Mouse (Mus musculus) intestine, postnatal 0 days (tissue): ENCODE results near the gene Col20a1. TPM values are rescaled to one million over a fixed set of nuclear protein-coding genes. Genes with fewer than 3 reads are reported as not detected.
A peak's percentile ranks its signal among the peaks of the same experiment; 100 is the strongest.

Experiments used
- ATAC-seq: fragments of 200-750 bp; cut with Nextera tagmentation; 2 replicates; pipeline ENCODE4 v1.8.0; 2017; ENCODE audit warnings: mild to moderate bottlenecking, moderate TSS enrichment, moderate library complexity
- H3K27ac ChIP-seq: fragments of 300-500 bp; sonication (generic); 2 replicates; pipeline ENCODE4 v1.5.1; 2014; ENCODE audit warnings: mild to moderate bottlenecking, low read depth, low read length, moderate library complexity
- H3K27me3 ChIP-seq: fragments of 300-500 bp; sonication (generic); replicated peaks from 2 replicates; pipeline ENCODE4 v1.6.1; 2014; ENCODE audit warnings: low read length, mixed read lengths; ENCODE audit not compliant: control insufficient read depth, insufficient read depth
- H3K36me3 ChIP-seq: fragments of 300-500 bp; sonication (generic); 2 replicates; pipeline ENCODE4 v1.6.1; 2014; ENCODE audit warnings: mild to moderate bottlenecking, moderate library complexity; ENCODE audit not compliant: control insufficient read depth, insufficient read depth
- H3K4me1 ChIP-seq: fragments of 300-500 bp; sonication (generic); replicated peaks from 2 replicates; pipeline ENCODE4 v1.6.1; 2014; ENCODE audit warnings: antibody characterized with exemption, low read length, mixed read lengths; ENCODE audit not compliant: control insufficient read depth, insufficient read depth
- H3K4me2 ChIP-seq: fragments of 300-500 bp; sonication (generic); replicated peaks from 2 replicates; pipeline ENCODE4 v1.6.1; 2014; ENCODE audit warnings: low read depth, mild to moderate bottlenecking, moderate library complexity
- H3K4me3 ChIP-seq: fragments of 300-500 bp; sonication (generic); 2 replicates; pipeline ENCODE4 v1.5.1; 2014; ENCODE audit warnings: low read depth, low read length
- H3K9ac ChIP-seq: fragments of 300-500 bp; sonication (generic); 2 replicates; pipeline ENCODE4 v1.6.1; 2014; ENCODE audit warnings: mild to moderate bottlenecking, low read depth, low read length
- H3K9me3 ChIP-seq: fragments of 300-500 bp; sonication (generic); 2 replicates; pipeline ENCODE4 v1.6.1; 2016; ENCODE audit warnings: mixed run types; ENCODE audit not compliant: control insufficient read depth
- CTCF ChIP-seq: sonication (generic); IDR thresholded peaks from 2 replicates; pipeline ENCODE4 v1.5.1; 2016; ENCODE audit warnings: low read depth, mild to moderate bottlenecking, control low read depth, antibody characterized with exemption, moderate library complexity
- WGBS: fragments of 180-500 bp; shearing (Covaris S2); extraction: QIAGEN DNeasy Blood & Tissue Kit; methylation state at CpG from one replicate; pipeline ENCODE4 v1.1.7; 2014; 5-methylcytosine and 5-hydroxymethylcytosine counted together
- polyA plus RNA-seq: library from polyadenylated mRNA; unstranded; fragments of >200 nt; fragmentation: Nextera tagmentation; extraction: Ambion mirVana; gene quantifications from 2 replicates; pipeline ENCODE4 v1.2.1, GENCODE M21; 2015

The Col20a1 gene
- polyA plus RNA-seq, 1 experiment from 2014 or later, result 0.80 TPM

GRCm38 (mm10) chr2:180954061-180955047, 32.0 kb upstream of the Col20a1 start, which contains the start of gene Nkain4:
Nkain4 (minus strand) TSS chr2:180954699.
- peak within 1 kb of the TSS; percentile 54 for H3K4me3 ChIP-seq
- H3K4me1 ChIP-seq, result no peaks in the 10 kb centered on the region
- under 1% methylated on average over 52 of the region's 52 CpGs for WGBS
- H3K9ac ChIP-seq, result peak within 1 kb of the TSS; percentile 37
- H3K27me3 ChIP-seq, result 0 out of 2 replicates have a peak, but pooled peaks cover 7% of the 10 kb centered on the region
- TF ChIP-seq CTCF, result peak; percentile 65
- no peaks in the 10 kb centered on the region for H3K9me3 ChIP-seq
- peak; percentile 55 for ATAC-seq
- H3K36me3 ChIP-seq, result no peaks in the 10 kb centered on the region
- H3K4me2 ChIP-seq, result peak within 1 kb of the TSS; percentile 94
- peak within 1 kb of the TSS; percentile 15; the same call in 1 of the 2 replicates for H3K27ac ChIP-seq

DNA sequence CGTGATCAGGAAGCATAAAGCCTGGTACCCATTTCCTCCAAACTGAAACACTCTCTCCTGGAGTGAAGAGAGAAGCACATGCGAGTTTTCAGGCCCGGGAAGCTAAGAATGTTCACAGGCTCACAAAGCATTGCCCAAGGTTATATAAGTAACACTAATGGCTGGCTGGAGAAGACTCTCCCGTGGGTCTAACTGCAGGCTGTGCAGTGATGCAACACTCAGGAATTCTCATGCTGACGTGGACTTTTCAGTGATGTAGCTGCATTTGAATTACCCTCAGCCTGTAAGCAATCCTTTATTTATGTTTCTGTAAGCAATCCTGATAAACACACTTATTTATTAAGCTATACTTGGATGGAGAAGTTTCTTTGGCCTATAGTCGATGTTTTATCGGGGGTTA, 26.7 kb upstream of the Col20a1 start:
- no peak for ATAC-seq
- no peak overlapping the region for H3K9ac ChIP-seq
- no peaks in the 10 kb centered on the region for H3K9me3 ChIP-seq
- WGBS, result 58% methylated on average over 7 of the region's 7 CpGs
- H3K27ac ChIP-seq, result no peak overlapping the region
- H3K4me1 ChIP-seq, result 0 out of 2 replicates have a peak, but pooled peaks cover 15% of the 10 kb centered on the region
- no peaks in the 10 kb centered on the region for H3K36me3 ChIP-seq
- no peak for TF ChIP-seq CTCF
- H3K4me2 ChIP-seq, result no peak overlapping the region
- no peaks in the 10 kb centered on the region for H3K27me3 ChIP-seq
- no peak overlapping the region for H3K4me3 ChIP-seq

GRCm38 (mm10) chr2:180960187-180960586, 26.1 kb upstream of the Col20a1 start:
- Histone ChIP-seq H3K9ac (no peak overlapping the region), H3K36me3 (no peaks in the 10 kb centered on the region), H3K4me2 (no peak overlapping the region), H3K27me3 (no peaks in the 10 kb centered on the region), H3K4me3 (no peak overlapping the region), H3K27ac (no peak overlapping the region), H3K4me1 (0 out of 2 replicates have a peak, but pooled peaks cover 15% of the 10 kb centered on the region), H3K9me3 (no peaks in the 10 kb centered on the region)
- WGBS, result 65% methylated on average over 3 of the region's 3 CpGs
- TF ChIP-seq CTCF, result no peak
- ATAC-seq, result no peak

DNA sequence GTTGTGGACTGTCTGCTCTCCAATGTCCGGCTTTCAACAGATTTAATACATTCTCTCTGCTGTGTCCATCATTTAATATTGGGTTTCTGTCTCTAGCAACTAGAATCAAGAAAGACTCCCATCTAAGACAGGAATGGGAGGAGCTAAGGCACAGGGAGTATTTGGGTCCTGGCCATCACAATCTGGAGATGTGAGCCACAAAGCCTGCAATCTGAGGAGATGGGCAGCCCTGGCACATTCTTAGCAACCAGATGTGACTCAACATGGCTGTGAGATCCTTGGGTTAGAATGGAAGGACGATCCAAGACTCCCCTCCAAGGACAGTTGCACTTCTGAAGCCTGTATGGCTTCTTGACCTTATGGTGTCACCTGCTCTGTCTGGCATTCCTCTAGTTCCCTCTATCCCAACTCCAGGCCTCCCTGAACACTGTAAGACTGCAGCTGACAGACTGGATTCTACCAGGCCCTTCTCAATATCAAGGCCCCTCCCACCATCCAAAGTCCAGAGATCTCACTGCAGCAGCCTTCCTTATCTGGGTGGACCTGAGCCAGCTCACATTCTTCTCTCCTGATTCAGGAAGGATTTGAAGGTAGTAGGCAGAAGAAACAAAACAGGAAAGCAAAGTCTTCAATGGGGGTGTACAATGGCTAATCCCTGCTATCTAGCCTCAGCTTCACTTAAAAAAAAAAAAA, 23.6 kb upstream of the Col20a1 start:
- Histone ChIP-seq H3K27ac (peak overlapping the region; percentile 79), H3K9me3 (no peaks in the 10 kb centered on the region), H3K27me3 (no peaks in the 10 kb centered on the region), H3K4me2 (0 out of 2 replicates have a peak overlapping the region, but pooled peaks have one; percentile 30), H3K9ac (no peak overlapping the region), H3K4me3 (no peak overlapping the region), H3K4me1 (0 out of 2 replicates have a peak, but pooled peaks cover 15% of the 10 kb centered on the region), H3K36me3 (no peaks in the 10 kb centered on the region)
- peak; percentile 86 for ATAC-seq
- 51% methylated on average over 2 of the region's 2 CpGs for WGBS
- TF ChIP-seq CTCF, result no peak

GRCm38 (mm10) chr2:180963956-180964355, 22.4 kb upstream of the Col20a1 start:
- H3K36me3 ChIP-seq, result no peaks in the 10 kb centered on the region
- peak; percentile 97 for TF ChIP-seq CTCF
- 4% methylated on average over 5 of the region's 5 CpGs for WGBS
- H3K4me1 ChIP-seq, result 0 out of 2 replicates have a peak, but pooled peaks cover 15% of the 10 kb centered on the region
- H3K9ac ChIP-seq, result no peak overlapping the region
- ATAC-seq, result 0 out of 2 replicates have a peak, but pooled peaks have one; percentile 6
- H3K4me2 ChIP-seq, result peak overlapping the region; percentile 30
- no peaks in the 10 kb centered on the region for H3K27me3 ChIP-seq
- peak overlapping the region; percentile 79 for H3K27ac ChIP-seq
- no peaks in the 10 kb centered on the region for H3K9me3 ChIP-seq
- no peak overlapping the region for H3K4me3 ChIP-seq
